Mouse (Mus musculus): ENCODE measurements around the gene Fndc1. TPM values are rescaled to one million over a fixed set of nuclear protein-coding genes. Genes with fewer than 3 reads are reported as not detected.
A peak's percentile ranks its signal among the peaks of the same experiment; 100 is the strongest.

Fndc1 gene
- total RNA-seq, 2 experiments from 2014 or later = 11.1 to 12.4 TPM

DNA sequence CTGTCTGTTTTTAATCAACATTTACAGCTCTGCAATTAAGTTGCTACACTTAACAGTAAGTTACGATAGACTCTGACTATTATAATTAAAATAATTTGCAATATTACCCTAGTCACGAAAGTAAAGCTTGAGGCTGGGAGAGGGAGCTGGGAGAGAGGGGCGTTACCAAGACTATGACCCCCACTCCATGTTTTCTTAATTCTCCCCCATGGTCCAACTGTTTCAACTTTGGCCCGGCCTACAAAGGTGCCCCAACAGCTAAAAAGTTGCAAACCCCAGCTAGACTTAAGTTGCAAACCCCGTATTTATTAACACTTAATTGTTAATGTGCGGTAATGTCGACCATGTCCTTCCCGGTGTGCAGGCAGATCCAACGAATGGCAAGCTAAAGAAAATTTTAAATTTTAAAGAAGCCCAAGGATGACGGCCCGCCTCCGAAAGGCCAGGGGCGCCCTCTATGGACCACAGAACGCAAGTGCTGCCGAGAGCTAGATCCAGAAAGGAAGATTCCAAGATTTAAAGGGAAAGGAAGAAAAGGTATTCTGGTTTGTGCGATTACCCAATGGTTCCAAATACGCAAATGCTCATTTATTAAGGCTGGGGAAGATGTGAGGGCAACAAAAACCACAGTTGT is 5.4 kb downstream of the Fndc1 start:
- peak; percentile 64 to 84 for DNase-seq (ENCODE audit: extremely low spot score in 1 of 2, low spot score in 1 of 2)

DNA sequence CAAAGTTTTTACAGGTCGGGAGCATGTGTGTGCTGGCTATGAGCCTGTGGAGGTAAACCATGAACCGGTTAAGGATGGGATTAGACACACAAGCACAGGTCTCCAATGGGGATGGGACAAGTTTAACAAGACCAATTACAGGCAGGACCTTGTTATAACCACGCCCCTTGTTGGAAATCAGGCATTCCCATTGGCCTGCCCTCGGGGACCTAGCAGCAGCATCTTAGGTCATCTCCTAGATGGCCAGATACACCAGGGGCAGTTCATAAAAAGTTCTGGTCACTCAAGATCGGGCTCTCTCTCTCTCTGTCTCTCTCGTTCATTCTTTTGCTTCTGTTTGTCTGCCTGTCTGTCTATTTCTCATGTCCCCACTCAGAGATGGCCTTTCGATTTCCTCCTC is 6.9 kb downstream of the Fndc1 start:
- DNase-seq (ENCODE audit: extremely low spot score in 1 of 2, low spot score in 1 of 2) = no peak

DNA sequence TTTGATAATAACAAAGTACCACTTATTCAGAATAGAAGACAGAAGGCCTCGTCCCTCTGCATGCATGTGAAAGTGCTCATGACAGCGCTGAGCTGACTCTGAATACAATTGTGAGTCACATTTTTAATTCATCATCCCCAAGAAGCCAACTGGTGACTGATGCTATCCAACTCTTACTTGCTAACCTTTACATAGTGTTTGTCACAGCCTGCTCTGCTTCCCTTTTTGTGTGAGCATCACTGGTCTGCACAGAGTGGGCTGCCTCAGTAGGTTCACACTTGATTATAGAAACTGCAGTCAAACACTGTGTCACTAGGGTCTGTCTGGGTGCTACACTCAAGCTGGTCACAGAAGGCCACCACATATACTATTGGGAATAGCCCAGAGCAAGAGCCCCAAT is 10.5 kb downstream of the Fndc1 start:
- DNase-seq (ENCODE audit: extremely low spot score in 1 of 2, low spot score in 1 of 2) = no peak

DNA sequence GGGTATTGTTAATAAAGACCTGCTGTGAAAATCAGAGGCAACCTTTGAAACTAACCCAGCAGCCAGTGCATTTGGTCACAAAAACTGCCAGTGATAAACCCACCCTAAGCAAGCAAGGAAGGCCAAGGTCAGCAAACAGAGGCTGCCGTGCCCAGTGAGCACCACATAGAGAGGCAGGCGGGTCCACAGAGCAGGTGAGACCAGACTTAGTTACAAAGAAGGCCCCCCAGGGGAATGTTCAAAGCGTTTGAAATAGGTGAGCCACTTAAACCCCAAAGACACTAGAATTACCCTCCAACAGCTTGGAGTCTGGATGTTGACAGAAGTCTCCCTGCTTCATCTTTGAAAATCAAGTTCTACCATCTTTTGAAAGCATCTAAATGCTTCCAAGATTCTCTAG is 12.7 kb downstream of the Fndc1 start:
- no peak for DNase-seq (ENCODE audit: extremely low spot score in 1 of 2, low spot score in 1 of 2)

DNA sequence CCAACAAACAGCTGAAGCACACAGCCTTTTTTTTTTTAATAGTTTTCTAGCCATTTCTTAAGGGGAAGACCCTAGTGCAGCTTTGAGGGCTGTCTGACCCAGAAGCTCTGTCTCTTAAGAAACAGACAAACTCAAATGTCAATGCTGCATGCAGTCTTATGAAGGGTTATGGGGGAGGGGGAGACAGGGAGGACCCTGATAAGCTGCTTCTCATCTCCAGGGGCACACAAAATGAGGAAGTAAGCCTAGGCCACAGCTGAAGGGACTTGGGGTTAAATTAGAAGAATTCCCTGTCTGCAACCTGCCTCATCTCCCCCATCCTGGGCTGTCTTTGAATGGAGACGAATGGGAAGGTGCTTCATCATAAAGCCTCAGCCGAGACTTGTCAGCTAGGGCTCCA is 19.1 kb downstream of the Fndc1 start:
- no peak for DNase-seq (ENCODE audit: extremely low spot score in 1 of 2, low spot score in 1 of 2)

DNA sequence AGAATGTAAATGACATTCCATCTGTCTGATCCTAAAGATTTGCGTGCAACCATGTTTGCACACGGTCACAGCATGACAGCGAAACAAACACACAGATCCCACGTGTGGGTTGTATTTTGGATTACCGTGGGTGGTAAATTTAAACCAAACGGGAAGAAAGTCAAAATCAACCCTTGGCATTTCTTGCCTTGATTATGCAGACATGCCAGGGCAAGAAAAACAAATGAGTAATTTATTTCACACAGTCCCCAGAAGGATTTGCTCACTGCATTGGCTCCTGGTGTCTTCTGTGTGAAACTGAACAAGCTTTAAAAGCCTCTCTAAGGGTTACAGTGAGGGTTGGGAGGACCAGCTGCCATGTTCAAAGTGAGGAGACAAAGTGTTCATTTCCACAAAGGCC is 22.0 kb downstream of the Fndc1 start:
- no peak for DNase-seq (ENCODE audit: extremely low spot score in 1 of 2, low spot score in 1 of 2)

DNA sequence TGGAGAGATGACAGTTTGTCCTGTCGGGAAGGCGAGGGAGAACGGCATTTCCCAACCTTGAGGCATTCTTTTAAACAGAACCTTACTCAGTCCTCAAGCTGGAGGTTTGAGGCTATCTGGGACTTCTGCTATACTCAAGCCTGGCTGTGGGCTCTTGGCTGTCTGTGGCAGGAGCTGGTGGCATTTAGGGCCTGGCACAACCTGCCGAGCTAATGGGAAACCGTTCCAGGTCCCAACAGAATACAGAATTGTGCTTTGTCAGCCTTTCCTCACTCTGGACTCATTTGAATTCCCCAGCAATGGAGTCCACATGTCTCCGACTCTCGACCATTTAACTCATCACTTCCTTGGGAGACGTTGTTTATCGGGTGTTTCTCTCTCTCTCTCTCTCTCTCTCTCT is 24.6 kb downstream of the Fndc1 start:
- DNase-seq (ENCODE audit: extremely low spot score in 1 of 2, low spot score in 1 of 2) = no peak

DNA sequence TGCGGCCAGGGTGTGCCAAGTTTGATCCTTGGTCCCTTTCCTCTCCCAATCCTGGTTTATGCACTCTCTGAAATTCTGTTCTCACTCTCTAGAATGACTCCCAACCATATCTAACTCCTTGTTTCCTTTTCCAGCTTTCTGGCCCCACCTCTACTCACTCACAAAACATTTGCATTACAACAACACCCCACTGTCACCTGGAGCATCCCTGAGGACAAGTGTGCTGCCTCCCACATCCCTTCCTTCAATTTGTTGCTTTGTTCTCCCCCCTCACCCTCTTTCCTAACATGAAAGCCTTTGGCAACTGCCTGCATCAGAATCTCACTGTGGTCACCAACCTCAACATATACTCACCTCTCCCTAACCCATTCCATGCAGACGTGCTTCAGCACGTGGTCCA is 27.2 kb downstream of the Fndc1 start:
- DNase-seq (ENCODE audit: extremely low spot score in 1 of 2, low spot score in 1 of 2) = no peak

DNA sequence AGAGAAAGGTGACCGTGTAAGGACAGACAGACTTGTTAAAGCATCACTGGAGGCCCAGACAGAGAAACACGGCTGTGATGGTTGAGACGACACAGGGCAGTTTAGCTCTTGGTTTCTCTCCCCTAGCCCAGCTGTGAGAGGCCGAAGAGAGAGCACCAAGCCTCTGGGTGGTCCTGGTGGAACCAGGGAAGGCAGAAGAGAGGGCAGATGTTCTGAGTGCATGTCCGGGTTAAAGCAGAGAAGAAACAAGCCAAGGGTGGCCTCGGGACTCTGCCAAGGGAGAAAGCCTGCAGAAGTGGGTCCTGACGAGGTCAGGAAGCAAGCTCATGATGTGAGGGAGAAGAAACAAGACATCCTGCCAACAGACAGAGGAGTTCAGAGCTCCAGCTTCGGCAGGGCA is 31.5 kb downstream of the Fndc1 start:
- no peak for DNase-seq (ENCODE audit: extremely low spot score in 1 of 2, low spot score in 1 of 2)

DNA sequence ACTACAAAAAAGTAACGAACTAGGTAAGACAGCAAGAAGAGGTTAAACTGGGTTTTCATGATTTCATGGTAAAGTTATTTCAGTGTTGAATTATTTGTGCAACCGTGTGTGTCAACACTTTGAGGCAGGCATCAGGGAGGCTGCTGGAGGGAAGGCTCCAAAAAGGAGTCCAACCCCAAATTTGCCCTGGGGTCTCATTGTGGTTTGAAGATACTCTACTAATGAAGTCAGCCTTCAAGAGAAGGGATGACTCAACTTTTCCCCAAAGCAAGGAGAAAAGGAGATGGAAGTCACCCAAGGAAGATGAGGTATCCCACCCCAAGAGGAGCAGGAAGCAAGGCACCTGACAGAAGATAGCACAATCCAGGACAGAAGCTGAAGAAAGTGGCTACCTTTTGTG is 31.9 kb downstream of the Fndc1 start:
- DNase-seq (ENCODE audit: extremely low spot score in 1 of 2, low spot score in 1 of 2) = no peak

DNA sequence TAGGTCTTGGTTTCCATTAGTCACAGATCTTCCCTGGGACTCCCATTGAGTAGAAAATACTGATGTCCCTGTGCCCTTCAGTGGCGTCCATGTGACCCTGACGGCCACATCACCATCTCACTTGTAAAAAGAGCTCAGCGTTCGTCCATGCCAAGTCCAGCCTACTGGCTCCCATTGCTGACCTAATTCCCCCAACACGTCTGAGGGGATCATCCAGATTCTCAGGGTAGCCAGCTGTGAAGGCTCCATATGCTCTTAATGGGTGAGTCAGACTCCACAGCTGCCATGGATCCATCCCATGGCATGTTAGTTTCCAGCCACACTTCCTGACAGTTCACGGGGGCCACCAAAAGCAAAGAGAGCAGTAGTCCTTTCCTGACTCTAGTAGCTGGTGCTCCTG is 33.0 kb downstream of the Fndc1 start:
- no peak for DNase-seq (ENCODE audit: extremely low spot score in 1 of 2, low spot score in 1 of 2)

DNA sequence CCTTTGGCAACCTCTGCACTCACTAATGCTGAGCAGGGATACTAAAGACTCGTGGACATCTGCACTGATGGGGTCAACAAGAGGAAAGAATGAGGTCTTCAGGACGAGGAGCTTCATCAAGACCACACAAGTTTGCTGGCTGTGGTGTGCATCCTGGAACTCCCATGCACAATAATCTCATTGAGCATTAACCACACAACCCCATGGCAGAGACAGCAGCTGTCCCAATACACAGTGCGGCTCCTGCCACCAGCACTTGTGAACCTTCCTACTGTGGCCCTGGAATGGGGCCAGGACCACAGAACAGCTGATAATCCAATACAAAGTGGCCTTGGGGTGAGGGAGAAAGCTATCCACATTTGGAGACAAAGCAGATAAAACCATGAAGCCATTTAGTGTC is 36.6 kb downstream of the Fndc1 start:
- DNase-seq (ENCODE audit: extremely low spot score in 1 of 2, low spot score in 1 of 2) = no peak

DNA sequence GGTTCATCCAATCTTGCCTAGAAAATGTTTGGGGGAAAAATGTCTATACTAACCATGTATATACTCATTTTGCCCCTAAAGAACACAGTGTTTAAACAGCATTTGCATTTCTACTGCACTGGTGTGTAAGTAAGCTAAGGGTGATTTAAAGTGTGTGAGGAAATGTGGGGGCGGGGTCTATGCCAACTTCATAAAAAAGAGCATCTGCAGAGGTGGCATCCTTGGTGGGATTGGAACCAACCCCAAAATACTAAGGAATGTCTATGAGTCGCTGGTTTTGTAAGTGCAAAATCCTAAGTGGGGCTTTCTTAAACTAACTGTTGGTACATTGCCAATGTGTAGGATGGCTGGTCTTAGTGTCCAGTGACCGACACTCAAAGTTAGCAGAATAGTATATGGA is 53.0 kb downstream of the Fndc1 start:
- DNase-seq (ENCODE audit: extremely low spot score in 1 of 2, low spot score in 1 of 2) = no peak

DNA sequence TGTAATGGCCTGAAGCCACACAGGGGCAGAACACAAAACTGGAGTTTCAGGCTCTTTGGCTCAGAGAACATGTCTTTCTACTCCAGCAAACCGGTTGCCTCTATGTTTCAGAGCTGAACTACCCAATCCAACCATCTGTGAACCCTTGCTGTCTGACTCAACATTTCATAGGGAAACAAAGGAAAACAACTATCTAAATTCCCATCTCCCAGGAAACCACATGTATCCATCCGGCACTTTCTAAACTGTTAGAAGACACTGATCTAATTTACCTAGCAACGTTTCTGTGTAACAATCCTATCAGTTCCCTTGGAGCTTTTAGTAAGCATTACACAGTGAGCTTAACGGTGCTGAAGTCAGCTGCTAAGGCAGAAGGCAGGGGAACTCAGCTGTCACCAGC is 67.3 kb downstream of the Fndc1 start:
- no peak for DNase-seq (ENCODE audit: extremely low spot score in 1 of 2, low spot score in 1 of 2)

DNA sequence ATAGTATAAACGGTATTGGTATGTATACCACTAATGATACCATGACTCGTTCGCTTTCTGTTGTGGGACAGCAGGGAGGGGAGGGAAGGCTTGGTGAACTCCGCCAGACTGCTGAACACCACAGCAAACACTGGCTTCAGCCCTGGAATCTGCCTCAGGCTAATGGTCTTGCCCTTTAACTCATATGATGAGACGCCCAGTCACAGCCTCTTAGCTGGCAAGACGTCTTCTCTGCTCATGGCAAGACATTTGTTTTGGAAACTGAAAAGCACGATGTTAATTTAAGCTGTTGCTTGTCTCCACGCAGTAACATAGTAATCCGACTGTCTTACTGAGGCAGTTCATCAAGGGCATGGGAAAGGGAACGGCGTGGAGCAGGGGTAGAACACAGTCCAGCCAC is 72.1 kb downstream of the Fndc1 start:
- DNase-seq (ENCODE audit: extremely low spot score in 1 of 2, low spot score in 1 of 2) = no peak

DNA sequence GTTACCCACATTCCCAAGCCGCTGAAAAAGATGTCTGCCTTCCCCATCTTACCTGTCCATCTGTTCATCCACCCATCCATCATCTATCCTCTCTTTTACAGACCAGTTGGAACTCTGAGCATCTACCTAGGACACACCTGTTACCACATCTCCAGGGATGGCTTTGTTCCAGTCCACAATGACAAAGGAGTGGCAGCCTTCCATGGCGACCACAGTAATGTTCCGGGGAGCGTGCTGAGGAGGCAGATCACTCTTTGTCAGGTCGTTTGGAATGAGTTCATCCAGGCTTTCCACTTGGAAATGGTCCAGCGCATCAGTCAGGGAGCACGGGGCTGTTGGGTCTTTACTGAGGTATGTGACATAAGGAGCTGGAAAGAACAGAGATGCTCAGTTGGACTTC is 73.7 kb downstream of the Fndc1 start:
- no peak for DNase-seq (ENCODE audit: extremely low spot score in 1 of 2, low spot score in 1 of 2)

DNA sequence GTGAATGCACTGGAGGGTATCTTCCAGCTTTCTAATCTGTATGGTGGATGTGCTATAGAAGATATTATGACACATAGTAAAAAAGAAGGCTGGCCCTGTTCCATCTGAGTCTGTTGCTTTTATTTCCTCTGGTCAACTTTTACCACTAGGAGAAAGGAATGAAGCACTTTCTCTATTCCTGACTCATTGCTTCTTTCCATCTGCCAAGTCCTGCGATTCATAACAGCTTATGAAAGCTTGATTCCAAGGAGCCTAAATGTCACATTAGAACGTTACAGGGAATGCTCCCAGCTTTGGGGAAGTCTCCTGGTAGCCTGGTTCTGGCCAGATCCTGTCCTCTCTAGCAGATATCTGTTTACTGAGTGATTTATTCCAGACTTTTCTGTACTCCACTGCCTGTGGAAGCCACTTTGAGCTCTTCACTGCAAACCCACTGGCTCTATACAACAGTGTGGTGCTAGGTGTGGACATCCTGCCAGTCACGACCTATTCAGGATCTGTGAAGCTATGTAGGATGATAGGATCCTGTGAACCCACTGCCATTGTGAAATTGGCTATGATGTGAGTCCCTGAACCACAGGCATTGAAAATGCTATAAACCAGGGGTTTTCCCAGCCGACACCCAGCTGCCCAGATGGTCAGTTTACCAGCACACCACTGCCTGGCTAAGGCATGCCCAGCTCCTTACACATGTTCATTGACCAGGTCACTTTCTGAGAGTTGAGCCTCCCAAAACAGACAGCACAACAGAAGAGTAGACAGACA is 77.9 kb downstream of the Fndc1 start:
- DNase-seq (ENCODE audit: extremely low spot score in 1 of 2, low spot score in 1 of 2) = no peak

DNA sequence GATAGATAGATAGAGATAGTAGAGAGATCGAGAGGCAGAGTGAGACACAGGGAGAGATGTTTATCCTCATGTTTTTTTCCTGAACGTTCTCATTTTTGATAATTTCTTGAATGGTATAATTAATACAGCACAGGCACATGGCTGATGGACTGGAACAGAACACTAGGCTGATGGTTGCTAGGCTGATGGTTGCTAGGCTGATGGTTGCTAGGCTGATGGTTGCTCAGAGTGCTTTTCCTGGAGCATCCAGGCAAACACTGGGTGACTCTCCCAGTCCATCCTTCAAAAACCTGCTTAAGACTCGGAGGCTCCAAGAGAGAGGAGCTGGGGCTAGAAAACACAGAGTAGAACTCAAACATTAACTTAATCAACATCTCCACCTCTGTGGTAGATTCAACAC is 80.3 kb downstream of the Fndc1 start:
- no peak for DNase-seq (ENCODE audit: extremely low spot score in 1 of 2, low spot score in 1 of 2)

DNA sequence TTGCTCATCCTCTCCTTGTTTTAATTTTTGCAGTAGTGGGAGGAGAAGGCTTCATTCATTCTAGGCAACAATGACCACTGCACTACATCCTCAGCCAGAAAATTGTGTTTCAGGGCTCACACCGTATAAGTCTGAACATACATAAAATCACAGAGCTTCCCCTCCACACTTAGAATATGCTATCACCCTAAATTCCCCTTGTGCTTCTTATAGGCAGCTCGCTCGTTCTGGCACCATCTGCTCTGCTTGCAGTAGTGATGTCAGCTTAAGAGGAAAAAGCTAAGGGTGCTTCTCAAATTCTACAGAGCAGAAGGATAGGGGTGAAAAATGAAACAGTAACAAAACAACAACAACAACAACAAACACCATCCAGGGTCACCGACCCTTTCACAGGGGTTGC is 82.1 kb downstream of the Fndc1 start:
- no peak for DNase-seq (ENCODE audit: extremely low spot score in 1 of 2, low spot score in 1 of 2)

DNA sequence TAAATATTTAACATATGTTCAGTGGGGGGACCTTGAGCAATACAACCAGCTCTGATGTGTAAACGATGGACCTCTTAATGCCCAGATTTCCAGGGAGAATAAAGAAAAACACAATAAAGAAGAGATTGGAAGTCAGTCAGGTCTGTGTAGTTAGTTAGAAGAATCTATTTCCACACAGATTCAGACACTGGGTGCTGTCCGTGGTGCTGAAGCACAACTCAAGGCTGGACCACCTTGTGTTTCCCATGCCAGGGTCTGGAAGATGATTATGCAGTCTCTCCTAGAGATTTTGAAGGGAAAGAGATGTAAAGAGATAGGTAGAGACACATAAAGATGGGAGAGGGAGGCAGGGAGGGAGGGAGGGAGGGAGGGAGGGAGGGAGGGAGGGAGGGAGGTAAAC is 86.1 kb downstream of the Fndc1 start:
- peak in 1 of 2 experiments; percentile 33 for DNase-seq (ENCODE audit: extremely low spot score in 1 of 2, low spot score in 1 of 2)

DNA sequence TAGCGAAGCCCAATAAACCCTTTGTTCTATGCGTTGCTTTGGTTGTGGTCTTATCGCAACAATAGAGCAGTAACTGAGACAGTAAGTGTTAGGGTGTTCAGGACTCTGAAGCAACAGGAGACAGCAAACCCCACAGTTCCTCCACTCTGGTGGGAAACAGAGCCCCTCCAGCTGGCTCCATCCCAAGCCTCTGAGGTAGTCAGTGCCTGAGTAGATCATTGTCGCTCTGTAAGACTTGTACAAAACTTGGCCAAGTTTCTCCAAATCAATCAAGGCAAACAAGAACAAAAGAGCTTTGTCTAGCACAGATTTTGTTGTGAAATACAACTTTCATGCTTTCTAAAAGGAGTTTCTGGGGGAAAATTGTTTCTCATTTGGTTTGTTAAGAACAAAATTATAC is 104.1 kb downstream of the Fndc1 start:
- DNase-seq (ENCODE audit: extremely low spot score in 1 of 2, low spot score in 1 of 2) = no peak

DNA sequence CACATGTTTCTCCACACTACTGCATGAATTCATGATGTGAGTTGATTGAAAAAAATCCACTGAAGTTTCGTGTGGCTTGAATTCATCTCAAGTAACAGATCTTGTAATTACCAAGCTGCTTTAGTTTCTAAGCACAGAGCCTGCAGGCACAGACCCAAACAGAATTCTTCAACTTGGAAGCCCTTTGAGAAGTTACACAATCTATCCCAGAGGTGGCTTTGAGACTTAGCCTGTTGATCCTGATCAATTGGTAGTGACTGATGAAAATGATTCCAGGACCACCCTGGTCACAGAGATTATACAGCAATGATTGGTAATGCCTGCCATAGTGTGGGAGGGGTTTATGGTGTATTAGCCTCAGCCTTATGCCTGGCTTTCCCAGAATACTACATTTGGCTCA is 108.2 kb downstream of the Fndc1 start:
- no peak for DNase-seq (ENCODE audit: extremely low spot score in 1 of 2, low spot score in 1 of 2)
